Mouse (Mus musculus) ES-E14 (cell line): ENCODE data around the gene Exph5.

Experiments used
- MAFK ChIP-seq: IDR thresholded peaks from 2 replicates; pipeline ENCODE4 v1.6.1; 2014; ENCODE audit warnings: mild to moderate bottlenecking, low read depth, low read length, inconsistent platforms; ENCODE audit not compliant: insufficient read depth
- ZC3H11A ChIP-seq: IDR thresholded peaks from 2 replicates; pipeline ENCODE4 v1.6.1; 2012; ENCODE audit warnings: low read depth, mild to moderate bottlenecking, inconsistent platforms, low read length, borderline replicate concordance

DNA sequence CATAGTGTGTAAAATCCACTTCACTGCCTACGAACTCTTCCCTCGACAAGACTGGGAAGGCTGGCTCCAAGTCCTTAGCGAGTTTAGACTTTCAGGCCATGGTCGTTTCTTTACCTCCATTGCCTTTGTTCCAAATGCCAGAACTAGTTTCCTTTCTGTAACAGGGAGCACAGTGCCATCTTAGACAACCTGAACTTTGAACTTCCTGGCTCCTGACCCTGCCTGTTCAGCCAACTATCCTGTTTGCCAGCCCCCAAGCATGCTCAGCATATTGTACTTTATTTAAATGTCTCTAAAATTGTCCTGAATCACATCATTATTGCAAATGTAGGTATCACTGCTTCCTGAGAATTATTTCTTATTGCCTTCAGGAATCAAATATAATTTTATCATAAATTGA is 32.0 kb downstream of the Exph5 start:
- no peak for TF ChIP-seq MAFK
- no peak for TF ChIP-seq ZC3H11A
